Mouse (Mus musculus): ENCODE measurements at regions not wholly inside any gene's neighbourhood (a gene's known extent, or its start where the extent isn't known, plus 50 kb on each side); places are given as distances from the start of the nearest gene placed in this dataset.

DNA sequence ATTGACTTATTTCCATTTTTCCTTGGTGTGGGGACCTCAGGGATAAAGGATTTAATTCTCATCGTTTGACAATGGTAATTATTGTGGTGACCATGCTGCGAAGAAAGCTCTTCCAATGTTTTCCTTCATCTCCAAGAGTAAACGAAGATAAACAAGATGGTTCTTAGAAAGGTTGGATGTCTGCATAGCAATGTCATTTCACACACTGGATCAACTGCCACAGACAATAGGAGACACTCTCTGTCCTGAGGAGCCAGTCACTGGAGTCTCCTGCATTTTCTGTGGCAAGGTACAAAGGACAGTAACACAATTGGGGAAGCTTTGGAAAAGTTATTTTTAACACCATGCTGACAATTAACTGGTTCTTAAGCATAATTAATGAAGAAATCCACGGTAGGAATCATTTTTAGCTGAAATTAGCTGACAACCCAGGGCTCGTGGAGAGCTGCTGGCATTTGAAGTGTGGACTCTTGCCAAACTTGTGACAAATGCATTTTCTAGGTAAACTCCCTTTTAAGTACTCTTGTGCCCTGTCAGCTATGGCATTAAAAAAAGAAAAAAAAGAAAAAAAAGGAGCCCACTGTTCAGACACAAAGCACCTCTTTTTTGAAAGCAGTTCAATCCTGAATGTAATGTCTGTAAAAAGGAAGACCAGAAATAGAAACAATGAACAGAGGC, 475.8 kb downstream of the Otol1 start:
- no peak for TF ChIP-seq EP300 (optimal IDR thresholded peaks at IDR 0.05)
- no peak for TF ChIP-seq CTCF (IDR thresholded peaks at IDR 0.05; ENCODE audit: low read depth)
- WGBS = 51% methylated on average over 5 of the region's 5 CpGs
- no peak overlapping the region for H3K4me2 ChIP-seq (replicated peaks; ENCODE audit: low read depth)
- DNase-seq (ENCODE audit: low spot score) (no peak), ATAC-seq (ENCODE audit: low FRiP score, low TSS enrichment) (no peak)
- no peak overlapping the region for H3K4me3 ChIP-seq (ENCODE audit: low read depth, low read length)
- H3K27me3 ChIP-seq (ENCODE audit: control insufficient read depth, insufficient read depth, low read length) = no peaks in the 10 kb centered on the region
- H3K27ac ChIP-seq (replicated peaks) = no peak overlapping the region
- no peak overlapping the region for H3K9ac ChIP-seq (ENCODE audit: low read length)
- H3K9me3 ChIP-seq (ENCODE audit: control insufficient read depth, low read length) = no peaks in the 10 kb centered on the region
- H3K4me1 ChIP-seq (replicated peaks; ENCODE audit: control insufficient read depth, insufficient read depth) = no peaks in the 10 kb centered on the region
- H3K36me3 ChIP-seq (ENCODE audit: control insufficient read depth, insufficient read depth, low read length) = no peaks in the 10 kb centered on the region

DNA sequence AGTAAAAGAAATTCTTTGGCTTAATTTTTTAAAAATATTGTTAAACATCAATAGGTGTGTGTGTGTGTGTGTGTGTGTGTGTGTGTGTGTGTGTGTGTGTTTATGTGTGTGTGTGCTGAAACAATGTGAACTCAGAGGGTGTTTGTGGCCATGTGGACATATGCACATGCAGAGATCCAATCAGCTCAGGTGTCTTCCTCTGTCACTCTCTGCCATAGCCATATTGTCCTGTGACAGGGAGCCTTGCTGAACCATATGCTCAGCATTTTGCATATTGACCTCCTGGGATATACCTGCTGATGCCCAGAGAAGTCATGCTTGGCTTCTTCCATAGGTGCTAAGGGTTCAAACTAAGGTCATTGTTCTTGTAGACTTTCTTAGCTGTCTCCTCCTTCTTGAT, 489.0 kb downstream of the Otol1 start:
- Histone ChIP-seq H3K4me2 (replicated peaks; ENCODE audit: low read depth) (no peak overlapping the region), H3K36me3 (ENCODE audit: control insufficient read depth, insufficient read depth, low read length) (no peaks in the 10 kb centered on the region), H3K4me1 (replicated peaks; ENCODE audit: control insufficient read depth, insufficient read depth) (no peaks in the 10 kb centered on the region), H3K27ac (replicated peaks) (no peak overlapping the region), H3K9me3 (ENCODE audit: control insufficient read depth, low read length) (no peaks in the 10 kb centered on the region), H3K27me3 (ENCODE audit: control insufficient read depth, insufficient read depth, low read length) (no peaks in the 10 kb centered on the region), H3K9ac (ENCODE audit: low read length) (no peak overlapping the region), H3K4me3 (ENCODE audit: low read depth, low read length) (no peak overlapping the region)
- ATAC-seq (ENCODE audit: low FRiP score, low TSS enrichment) (no peak), DNase-seq (ENCODE audit: low spot score) (no peak)
- TF ChIP-seq CTCF (IDR thresholded peaks at IDR 0.05; ENCODE audit: low read depth) = no peak
- TF ChIP-seq EP300 (optimal IDR thresholded peaks at IDR 0.05) = no peak

DNA sequence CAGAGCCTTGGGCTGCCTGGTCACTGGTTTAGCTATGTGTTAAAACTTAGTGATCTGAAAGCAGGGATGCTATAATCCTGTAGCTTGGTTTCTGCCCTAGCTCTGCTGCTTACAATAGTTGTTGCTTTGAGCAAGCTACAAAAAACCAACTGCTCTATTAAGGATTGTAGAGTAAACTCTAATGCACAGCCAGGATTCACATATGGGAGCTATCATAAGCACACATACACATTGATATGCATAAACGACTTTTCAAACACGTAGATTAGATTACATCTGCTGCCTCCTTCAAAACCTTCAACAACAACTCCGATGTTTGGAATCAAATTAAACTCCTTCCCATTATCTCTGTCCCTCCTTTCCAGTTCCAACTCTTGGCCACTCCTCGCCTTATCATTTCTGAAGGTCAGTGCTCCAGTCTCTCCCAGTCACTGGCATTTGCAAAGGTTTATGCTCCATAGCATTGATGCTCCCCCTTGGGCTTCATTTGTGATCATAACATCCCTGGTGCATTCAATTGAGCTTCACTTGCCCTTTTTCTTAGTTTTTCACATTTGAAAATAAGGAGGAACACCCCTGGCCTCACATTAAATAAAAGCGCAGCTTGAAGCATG, 492.9 kb downstream of the Otol1 start:
- Histone ChIP-seq H3K4me3 (ENCODE audit: low read depth, low read length) (no peak overlapping the region), H3K27ac (replicated peaks) (no peak overlapping the region), H3K9me3 (ENCODE audit: control insufficient read depth, low read length) (no peaks in the 10 kb centered on the region), H3K36me3 (ENCODE audit: control insufficient read depth, insufficient read depth, low read length) (no peaks in the 10 kb centered on the region), H3K9ac (ENCODE audit: low read length) (no peak overlapping the region), H3K27me3 (ENCODE audit: control insufficient read depth, insufficient read depth, low read length) (no peaks in the 10 kb centered on the region), H3K4me1 (replicated peaks; ENCODE audit: control insufficient read depth, insufficient read depth) (no peaks in the 10 kb centered on the region), H3K4me2 (replicated peaks; ENCODE audit: low read depth) (no peak overlapping the region)
- DNase-seq (ENCODE audit: low spot score) (no peak), ATAC-seq (ENCODE audit: low FRiP score, low TSS enrichment) (no peak)
- no peak for TF ChIP-seq EP300 (optimal IDR thresholded peaks at IDR 0.05)
- TF ChIP-seq CTCF (IDR thresholded peaks at IDR 0.05; ENCODE audit: low read depth) = no peak
- whole genome bisulfite sequencing = 48% methylated on average over 5 of the region's 5 CpGs

DNA sequence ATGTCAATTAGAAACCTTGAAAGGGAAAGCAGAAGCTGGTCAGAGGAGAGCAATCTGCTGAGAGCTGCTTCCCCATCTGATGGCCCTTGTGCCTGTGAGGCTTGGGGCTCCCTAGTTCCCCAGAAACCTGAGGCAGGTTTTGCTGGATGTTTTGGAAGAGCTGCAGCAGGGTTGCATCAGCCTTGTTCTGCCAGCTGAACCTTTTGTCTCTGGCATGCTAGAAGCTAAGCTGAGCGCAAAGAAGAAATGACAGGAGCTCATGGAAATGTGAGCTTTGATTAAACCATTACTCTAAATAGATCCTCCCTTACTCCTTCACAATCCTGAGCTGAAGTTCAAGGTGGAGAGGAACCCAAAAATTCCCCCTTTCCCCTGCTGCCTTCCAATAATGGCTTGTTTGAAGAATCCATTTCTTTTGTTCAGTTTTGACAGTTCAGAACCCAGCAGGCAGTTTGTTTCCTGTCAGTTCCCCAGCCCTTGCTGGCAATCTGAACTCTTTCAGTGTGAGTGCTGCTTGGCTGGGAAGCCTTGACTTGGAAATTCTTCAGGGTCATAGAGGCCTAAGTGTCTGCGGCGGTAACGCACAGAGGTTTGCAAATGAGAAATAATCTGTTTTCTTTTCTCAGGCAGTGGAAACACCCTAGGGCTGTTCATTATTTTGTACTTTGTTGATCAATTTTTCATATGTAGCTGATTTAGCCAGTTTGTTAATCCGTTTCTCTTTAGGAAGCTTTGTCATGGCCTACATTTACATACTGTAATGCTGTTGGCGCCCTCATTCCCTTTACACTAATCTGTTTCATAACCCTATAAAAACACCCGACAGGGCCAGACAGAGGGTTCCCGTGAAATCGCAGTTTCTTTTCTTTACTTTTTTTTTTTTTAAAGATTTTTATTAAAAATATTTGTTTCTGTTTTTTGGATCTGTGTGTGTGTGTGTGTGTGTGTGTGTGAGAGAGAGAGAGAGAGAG, 493.9 kb downstream of the Otol1 start:
- Histone ChIP-seq H3K4me1 (replicated peaks; ENCODE audit: control insufficient read depth, insufficient read depth) (no peaks in the 10 kb centered on the region), H3K9ac (ENCODE audit: low read length) (no peak overlapping the region), H3K27me3 (ENCODE audit: control insufficient read depth, insufficient read depth, low read length) (no peaks in the 10 kb centered on the region), H3K9me3 (ENCODE audit: control insufficient read depth, low read length) (no peaks in the 10 kb centered on the region), H3K36me3 (ENCODE audit: control insufficient read depth, insufficient read depth, low read length) (no peaks in the 10 kb centered on the region), H3K27ac (replicated peaks) (no peak overlapping the region), H3K4me3 (ENCODE audit: low read depth, low read length) (no peak overlapping the region), H3K4me2 (replicated peaks; ENCODE audit: low read depth) (no peak overlapping the region)
- ATAC-seq (ENCODE audit: low FRiP score, low TSS enrichment) (no peak), DNase-seq (ENCODE audit: low spot score) (no peak)
- 52% methylated on average over 9 of the region's 9 CpGs for WGBS
- TF ChIP-seq CTCF (IDR thresholded peaks at IDR 0.05; ENCODE audit: low read depth) (no peak), EP300 (optimal IDR thresholded peaks at IDR 0.05) (no peak)

DNA sequence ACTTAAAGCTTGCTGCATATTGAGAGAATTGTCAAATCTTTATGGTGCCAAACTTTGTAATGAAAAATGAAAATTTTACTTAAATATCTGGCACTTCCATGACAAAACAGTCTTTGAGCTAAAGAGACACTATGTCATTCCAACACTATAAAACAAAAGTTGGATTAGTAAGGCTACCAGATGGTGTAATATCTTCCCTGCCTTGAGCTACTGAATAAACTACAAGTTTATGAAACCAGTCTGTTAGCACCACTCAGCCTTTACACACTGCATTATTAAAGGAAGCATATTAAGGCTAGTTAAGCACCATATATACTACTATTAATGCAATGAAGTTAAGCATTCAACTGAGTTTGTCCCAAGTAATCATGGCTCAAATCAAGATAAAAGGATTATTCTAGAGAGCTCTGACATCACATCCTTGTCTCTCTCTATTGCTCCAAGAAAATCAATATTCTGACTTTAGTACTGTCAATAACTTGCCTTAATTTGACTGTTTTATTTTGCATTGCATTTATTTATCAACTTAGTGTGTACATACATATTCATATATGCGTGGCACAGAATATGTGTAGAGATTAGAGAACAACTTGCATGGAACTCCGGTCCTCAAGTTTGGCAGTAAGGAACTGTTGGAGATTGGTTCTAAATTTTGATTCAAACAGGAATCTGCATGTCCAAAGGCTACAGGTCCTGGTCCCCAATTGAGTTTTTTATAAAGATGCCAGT, 526.3 kb downstream of the Otol1 start:
- Histone ChIP-seq H3K4me1 (replicated peaks; ENCODE audit: control insufficient read depth, insufficient read depth) (no peaks in the 10 kb centered on the region), H3K9me3 (ENCODE audit: control insufficient read depth, low read length) (no peaks in the 10 kb centered on the region), H3K4me2 (replicated peaks; ENCODE audit: low read depth) (no peak overlapping the region), H3K36me3 (ENCODE audit: control insufficient read depth, insufficient read depth, low read length) (no peaks in the 10 kb centered on the region), H3K9ac (ENCODE audit: low read length) (no peak overlapping the region), H3K27ac (replicated peaks) (no peak overlapping the region), H3K27me3 (ENCODE audit: control insufficient read depth, insufficient read depth, low read length) (no peaks in the 10 kb centered on the region), H3K4me3 (ENCODE audit: low read depth, low read length) (no peak overlapping the region)
- TF ChIP-seq EP300 (optimal IDR thresholded peaks at IDR 0.05) (no peak), CTCF (IDR thresholded peaks at IDR 0.05; ENCODE audit: low read depth) (no peak)
- 90% methylated on average over 2 of the region's 2 CpGs for WGBS
- ATAC-seq (ENCODE audit: low FRiP score, low TSS enrichment) (no peak), DNase-seq (ENCODE audit: low spot score) (no peak)

Measured in stomach, postnatal 0 days (tissue).